Mouse (Mus musculus): Measurements from ENCODE around the gene Srr.

The Srr gene

DNA sequence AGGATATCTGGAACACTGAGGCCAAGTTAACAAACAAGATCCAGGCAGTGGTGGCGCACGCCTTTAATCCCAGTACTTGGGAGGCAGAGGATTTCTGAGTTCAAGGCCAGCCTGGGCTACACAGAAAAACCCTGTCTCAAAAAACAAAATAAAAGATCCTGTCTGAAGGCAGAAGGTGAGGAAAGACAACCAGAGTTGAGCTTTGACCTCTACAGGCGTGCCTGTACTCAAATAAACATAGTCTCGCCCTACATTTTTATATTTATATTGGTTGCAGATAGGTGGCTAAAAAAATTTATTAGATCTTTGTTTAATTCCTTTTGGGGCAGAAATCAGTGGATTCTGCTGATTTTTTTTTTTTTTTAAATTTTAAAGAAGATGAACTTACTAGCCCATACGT is 23.3 kb downstream of the Srr start:
- DNase-seq: no peak

DNA sequence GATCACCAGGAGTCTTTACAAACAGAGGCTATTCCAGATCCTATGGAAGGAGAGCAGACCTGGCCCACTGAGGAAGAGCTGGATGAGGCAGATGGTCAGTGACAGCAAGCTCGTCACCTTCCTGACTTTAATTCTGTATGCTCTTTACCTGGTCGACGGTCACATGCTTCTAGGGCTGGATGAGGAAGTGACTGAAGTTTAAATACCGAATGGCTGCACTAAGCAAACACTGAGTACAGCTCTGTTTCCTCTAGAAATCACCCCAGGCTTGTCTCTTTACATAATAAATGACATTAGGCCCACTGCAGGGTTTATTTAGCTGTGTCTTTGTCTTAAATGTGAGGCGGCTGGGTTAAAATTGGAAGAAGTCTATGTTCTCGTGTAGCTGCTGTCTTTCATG is 24.2 kb downstream of the Srr start:
- DNase-seq: no peak

DNA sequence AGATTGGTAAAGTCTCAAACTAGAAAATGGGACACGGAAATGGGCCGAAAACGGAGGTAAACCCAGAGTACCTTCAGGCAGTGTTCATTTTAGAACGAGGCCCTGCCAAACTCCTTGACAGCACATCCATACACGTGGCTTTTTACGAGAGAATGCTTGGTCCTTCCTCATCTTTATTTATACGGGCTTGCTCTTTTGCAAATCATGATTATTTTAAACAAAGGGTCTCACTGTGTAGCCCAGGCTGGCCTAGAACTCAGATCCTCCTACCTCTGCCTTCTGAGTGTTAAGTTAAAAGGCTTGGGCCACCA is 27.3 kb downstream of the Srr start:
- no peak for DNase-seq

GRCm38 (mm10) chr11:74897678-74898516 is 27.9 kb downstream of the Srr start, which contains the start of gene Tsr1:
Gene Tsr1 (plus strand): TSS chr11:74898071.
- peak; percentile 95 for DNase-seq

DNA sequence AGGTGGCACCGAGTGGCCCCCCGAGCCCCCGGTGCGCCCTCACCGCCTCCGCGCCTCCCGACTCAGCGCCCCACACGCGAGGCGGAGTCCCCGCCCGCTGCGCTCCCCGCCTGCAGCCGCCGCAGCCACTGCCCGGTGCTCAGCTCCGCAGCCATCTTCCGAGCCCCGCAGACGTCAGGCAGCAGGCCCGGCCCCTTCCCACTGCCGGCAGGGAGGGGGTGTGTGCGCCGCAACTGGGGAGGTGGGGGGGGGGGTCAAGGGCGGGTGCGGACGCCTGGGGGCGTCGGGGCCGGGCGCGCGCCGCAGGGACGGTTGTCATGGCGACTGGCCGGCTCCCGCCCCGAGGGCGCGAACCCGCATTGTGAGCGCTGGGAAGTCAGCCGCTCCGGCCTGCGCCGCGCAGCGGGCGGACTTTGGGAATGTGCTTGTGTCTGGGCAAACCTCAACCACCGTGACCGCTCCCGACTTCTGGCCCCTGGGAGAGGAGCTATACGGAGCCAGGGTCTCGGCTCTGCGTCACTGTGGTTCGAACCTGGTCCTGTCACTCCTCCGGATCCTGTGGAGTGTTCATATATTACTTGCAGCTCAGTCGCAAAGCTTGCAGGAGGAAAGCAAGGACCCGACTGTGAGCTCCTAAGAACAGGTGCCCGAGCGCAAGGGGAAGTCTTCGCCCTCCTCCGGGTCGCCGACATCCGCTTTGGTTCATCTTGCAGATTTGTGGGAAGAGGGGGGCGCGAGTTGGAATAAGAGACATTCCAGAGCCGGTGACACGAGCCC is 28.7 kb downstream of the Srr start, which contains the start of gene Sgsm2:
Gene Sgsm2, minus strand, starts transcription at position 160 of the 777 bp plus-strand sequence.
- peak; percentile 56 for DNase-seq

DNA sequence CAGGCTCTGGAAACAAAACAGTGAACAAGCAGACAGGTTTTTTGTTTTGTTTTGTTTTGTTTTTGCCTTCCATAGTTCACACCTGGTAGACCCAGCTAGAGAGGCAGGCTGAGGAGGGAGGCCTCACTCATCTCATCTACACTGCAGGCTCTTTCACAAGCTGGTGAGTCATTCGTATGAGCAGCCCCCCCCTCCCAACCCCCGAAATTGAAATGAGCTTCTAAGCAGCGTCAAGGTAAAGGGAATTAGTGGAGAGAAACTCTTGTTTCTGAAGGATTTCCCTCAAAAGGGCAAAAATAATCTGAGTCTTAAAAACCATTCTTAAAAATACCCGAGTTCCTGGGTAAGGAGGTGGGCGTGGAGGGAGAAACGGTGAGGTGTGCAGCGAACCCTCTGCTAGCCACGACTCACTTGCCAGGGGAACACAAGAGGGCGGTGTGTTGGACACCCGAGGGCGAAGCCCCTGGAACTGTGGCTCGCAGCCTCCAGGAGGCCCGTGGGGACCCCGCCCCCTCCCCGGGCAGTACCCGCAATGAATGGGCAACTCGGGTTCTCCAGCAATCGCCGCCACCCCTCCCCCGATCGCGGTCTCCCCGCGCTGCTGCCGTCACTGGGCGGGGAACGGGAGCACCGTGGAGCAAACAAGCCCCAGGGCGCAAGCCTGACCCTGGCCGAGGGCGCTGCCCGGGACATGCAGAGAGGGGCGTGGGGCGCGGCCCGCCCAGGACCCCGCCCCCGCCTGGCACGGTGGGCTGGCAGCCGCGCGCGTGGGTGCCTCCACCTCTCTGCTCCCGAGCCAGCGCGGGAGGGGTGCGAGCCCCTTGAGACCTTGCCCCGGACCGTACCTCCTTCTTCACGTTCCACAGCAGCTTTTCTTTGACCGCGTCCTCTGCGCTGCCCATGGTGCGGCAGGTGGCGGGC is 29.5 kb downstream of the Srr start:
- DNase-seq: peak; percentile 69

DNA sequence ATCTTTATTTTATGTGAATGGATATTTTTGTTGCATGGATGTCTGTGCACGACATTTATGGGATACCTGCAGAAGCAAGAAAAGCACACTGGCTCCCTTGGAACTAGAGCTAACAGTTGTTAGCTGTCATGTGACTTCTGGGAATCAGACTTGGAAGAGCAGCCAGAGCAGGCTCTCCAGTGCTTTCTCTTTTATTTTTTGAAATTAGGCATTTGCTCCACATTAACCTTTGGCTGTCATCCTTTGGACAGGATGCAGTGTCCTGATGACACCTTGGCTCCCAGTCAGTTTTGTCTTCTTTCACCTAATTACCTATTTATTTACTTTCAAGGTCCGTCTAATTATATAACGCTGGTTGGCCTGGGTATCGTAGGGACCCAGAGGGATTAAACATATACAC is 31.1 kb downstream of the Srr start:
- DNase-seq: peak; percentile 9

DNA sequence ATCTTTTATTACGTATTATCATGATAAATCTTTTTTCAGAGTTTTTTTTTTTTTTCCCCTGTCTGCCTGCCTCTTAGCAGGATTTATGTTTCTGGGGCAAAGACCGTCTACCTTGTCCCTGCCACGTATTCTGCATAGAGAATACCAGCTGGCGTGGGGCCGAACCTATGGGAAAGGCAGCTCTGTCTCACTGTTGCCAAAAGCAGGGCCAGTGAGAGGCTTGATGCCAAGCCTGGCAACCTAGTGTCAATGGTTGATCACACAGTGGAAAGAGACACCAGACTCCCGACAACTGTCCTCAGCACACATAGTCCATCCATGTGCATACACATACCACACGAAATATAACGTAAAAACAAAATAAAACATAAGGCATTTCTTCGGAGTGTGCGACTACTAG is 42.6 kb downstream of the Srr start:
- no peak for DNase-seq

DNA sequence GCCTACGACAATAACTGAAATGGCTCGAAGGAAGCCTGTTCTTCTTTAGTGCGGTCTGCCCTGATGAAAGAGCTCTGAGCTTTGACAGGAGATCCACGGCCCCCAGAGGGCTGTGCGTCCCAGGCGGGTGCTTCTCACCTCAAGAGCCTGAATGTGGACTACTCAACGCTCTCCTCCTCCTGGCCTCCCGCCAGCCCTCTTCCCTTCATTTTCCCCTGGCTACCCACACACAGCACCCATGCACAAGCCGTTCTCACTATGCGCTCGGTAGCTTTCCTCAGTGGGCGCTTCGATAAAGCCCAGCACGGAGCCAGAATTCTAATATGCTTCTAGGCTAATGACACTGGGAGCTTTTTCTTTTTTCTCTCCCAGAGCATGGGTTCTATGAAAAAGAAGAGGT is 43.8 kb downstream of the Srr start:
- peak; percentile 13 for DNase-seq

DNA sequence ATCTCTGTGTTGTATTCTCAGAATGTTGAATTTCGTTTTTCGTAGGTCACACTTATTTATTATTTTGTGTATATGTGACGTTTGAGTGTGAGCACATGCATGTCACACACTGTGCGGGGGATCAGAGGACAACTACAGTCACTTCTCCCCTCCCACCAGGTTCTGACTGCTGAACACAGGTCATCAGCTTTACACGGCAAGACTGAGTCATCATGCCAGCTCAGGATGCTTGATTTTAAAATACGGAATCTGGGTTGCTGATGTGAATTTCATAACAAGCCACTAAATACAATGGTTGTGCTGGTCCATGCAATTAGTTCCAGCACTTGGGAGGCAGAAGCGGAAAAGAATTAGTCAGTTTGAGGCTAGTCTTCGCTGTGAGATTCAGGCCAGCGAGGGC is 44.7 kb downstream of the Srr start:
- DNase-seq: no peak

GRCm38 (mm10) chr11:74876801-74877200 is 48.9 kb downstream of the Srr start:
- peak; percentile 78 for DNase-seq

GRCm38 (mm10) chr11:74874630-74875029 is 51.1 kb downstream of the Srr start:
- DNase-seq: no peak

GRCm38 (mm10) chr11:74870991-74871622 is 54.6 kb downstream of the Srr start:
- DNase-seq: peak; percentile 41

DNA sequence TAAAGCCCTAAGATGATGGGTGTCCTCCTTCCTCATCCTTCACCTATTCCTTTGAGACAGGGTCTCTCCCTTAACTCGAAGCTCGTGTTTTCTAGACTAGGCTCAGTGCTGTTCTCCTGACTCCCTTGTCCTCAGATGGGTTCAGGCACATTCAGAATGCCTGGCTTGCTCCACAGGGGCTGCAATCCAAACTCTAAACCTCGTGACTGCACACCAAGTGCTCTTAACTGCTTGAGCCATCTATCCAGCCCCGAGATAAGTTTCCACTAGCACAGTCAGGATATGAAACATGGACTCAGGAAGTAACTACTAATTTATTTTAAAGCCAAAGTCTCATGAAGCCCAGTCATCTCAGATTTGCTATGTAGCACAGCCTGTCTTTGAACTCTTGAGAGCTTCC is 55.2 kb downstream of the Srr start:
- peak; percentile 74 for DNase-seq

GRCm38 (mm10) chr11:74869603-74870002 is 56.1 kb downstream of the Srr start:
- no peak for DNase-seq

GRCm38 (mm10) chr11:74868046-74868760 is 57.5 kb downstream of the Srr start:
- no peak for DNase-seq

GRCm38 (mm10) chr11:74867181-74867580 is 58.6 kb downstream of the Srr start:
- peak; percentile 61 for DNase-seq

DNA sequence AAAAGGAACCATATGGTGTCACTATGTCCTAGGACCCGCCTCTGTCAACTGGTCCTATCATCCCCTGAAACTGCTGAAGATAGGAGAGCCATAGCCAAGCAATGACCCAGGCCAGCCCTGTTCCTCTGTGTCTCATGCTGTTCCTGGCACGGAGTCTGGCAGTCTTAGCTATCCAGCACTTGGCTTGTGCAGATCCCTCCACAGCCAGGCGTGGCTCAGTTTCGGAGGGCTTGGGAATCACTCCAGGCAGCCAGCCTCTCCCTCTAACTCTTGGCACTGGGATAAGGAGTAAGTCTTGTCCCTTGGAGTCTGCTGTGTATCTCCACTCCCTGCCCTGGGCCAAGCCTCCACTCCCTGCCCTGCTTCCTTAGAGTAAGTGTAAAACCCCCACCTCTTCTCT is 59.1 kb downstream of the Srr start:
- DNase-seq: peak; percentile 81

GRCm38 (mm10) chr11:74865252-74865651 is 60.5 kb downstream of the Srr start:
- DNase-seq: no peak

GRCm38 (mm10) chr11:74864421-74864820 is 61.3 kb downstream of the Srr start:
- no peak for DNase-seq

GRCm38 (mm10) chr11:74863471-74863870 is 62.3 kb downstream of the Srr start:
- peak; percentile 60 for DNase-seq

- no peak for DNase-seq
These were observed 63.6 kb downstream of the Srr start for GRCm38 (mm10) chr11:74862129-74862528.

All from lung, postnatal 36 days (tissue).